17 mouse cellular contexts compared by ENCODE assay signal in the genomic region with DNA sequence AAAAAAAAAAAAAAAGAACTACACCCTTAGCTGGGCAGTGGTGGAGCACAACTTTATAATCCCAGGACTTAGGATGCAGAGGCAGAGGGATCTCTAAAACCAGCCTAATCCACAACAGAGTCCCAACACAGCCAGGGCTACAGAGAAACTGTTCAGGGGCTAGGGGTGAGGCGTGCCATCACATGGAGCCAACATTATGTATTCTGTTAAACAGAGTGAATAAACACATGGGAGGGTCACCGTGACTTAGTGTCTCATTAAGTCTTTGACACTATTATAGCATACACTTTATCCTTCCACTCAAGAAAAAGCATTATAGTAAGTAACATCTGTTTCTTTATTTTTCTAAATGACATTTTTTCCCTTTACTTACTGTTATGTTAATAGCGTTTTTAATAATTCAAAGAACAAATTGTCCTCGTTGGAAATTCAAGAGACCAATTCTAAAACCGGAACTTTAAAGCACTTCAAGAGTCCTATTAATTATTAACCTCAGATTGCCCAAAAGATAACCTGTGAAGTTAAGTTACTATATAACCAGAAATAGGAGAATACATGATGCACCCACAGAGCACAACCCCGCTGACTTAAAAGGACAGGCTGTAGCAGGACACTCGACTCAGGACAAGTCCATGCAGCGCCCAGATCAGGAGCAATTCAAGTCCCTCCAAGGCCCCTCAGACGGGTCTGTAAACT. TPM values are rescaled to one million over a fixed set of nuclear protein-coding genes. Genes with fewer than 3 reads are reported as not detected.
A peak's percentile ranks its signal among the peaks of the same experiment; 100 is the strongest.
DNase-seq lines count a peak whose midpoint lies in the region; ATAC-seq and TF ChIP-seq lines count a peak whose summit lies in the region.
"Had no signal": no experiment of that assay in that cellular context is flagged by ENCODE, and none has a peak within 500 bp of the region (broad histone marks: within the 10 kb centered on the region; RNA-seq: fewer than 3 reads in every experiment).

No protein-coding gene starts in this region.

- no peak for DNase-seq in intestine, embryonic 14.5 days (ENCODE audit: low spot score)
- DNase-seq in liver, embryonic 14.5 days (ENCODE audit: low read depth in 3 of 3, low spot score in 3 of 3): no peak
- DNase-seq in adrenal gland, postnatal 4 days (ENCODE audit: low spot score in 2 of 2): no peak
- DNase-seq in thymus, postnatal 10 days (ENCODE audit: low spot score in 2 of 2): no peak
- DNase-seq: adrenal gland, postnatal 25 days; cerebellum, adult 9-11 months; embryo, embryonic 11 days; heart, adult 11 months; thymus, adult 18-20 months had no signal

- no peak for TF ChIP-seq POLR2A in ES-Bruce4 (IDR thresholded peaks at IDR 0.05; ENCODE audit: insufficient read depth, low read length)

- peak; percentile 69; the same call in 1 of the 2 replicates for ATAC-seq in intestine, embryonic 14.5 days (replicated peaks; ENCODE audit: low FRiP score, low TSS enrichment, low read depth)
- ATAC-seq in kidney, embryonic 15.5 days (replicated peaks; ENCODE audit: low FRiP score): peak; percentile 67
- ATAC-seq in liver, embryonic 14.5 days (ENCODE audit: insufficient read depth): peak; percentile 64
- no peak for ATAC-seq in megakaryocyte progenitor cell, adult 5-6 weeks (replicated peaks; ENCODE audit: poor library complexity)
- ATAC-seq: CD4-positive, CD25-positive, alpha-beta regulatory T cell, adult 4 months; forebrain, embryonic 13.5 days had no signal

- no peak overlapping the region for H3K9ac ChIP-seq in ES-Bruce4 (ENCODE audit: low read depth, poor library complexity, severe bottlenecking)
- H3K9ac ChIP-seq in intestine, embryonic 14.5 days (ENCODE audit: low read length): no peak overlapping the region
- H3K9ac ChIP-seq in kidney, embryonic 15.5 days: no peak overlapping the region
- H3K9ac ChIP-seq in liver, embryonic 14.5 days (replicated peaks): no peak overlapping the region
- H3K9ac ChIP-seq: forebrain, embryonic 13.5 days; hindbrain, embryonic 13.5 days; limb, embryonic 13.5 days had no signal

- no peak overlapping the region for H3K4me3 ChIP-seq in ES-Bruce4 (ENCODE audit: low read depth, low read length)
- no peak overlapping the region for H3K4me3 ChIP-seq in intestine, embryonic 14.5 days (ENCODE audit: low read depth, low read length)
- H3K4me3 ChIP-seq in kidney, embryonic 15.5 days (replicated peaks): no peak overlapping the region
- no peak overlapping the region for H3K4me3 ChIP-seq in liver, embryonic 14.5 days (ENCODE audit: insufficient read depth in 1 of 2, low read depth in 2 of 2, low read length in 2 of 2)
- H3K4me3 ChIP-seq: forebrain, embryonic 13.5 days; hindbrain, embryonic 13.5 days; limb, embryonic 13.5 days; megakaryocyte, embryonic 14.5 days had no signal

- H3K27ac ChIP-seq in ES-Bruce4 (ENCODE audit: insufficient read depth, low read length): peak overlapping the region; percentile 5; the same call in 1 of the 2 replicates
- no peak overlapping the region for H3K27ac ChIP-seq in intestine, embryonic 14.5 days (ENCODE audit: low read depth)
- H3K27ac ChIP-seq in kidney, embryonic 15.5 days: peak overlapping the region; percentile 87
- no peak overlapping the region for H3K27ac ChIP-seq in liver, embryonic 14.5 days
- H3K27ac ChIP-seq: forebrain, embryonic 13.5 days; hindbrain, embryonic 13.5 days; limb, embryonic 13.5 days had no signal

- H3K4me1 ChIP-seq in ES-Bruce4 (ENCODE audit: control insufficient read depth, insufficient read depth, low read length): no peaks in the 10 kb centered on the region
- H3K4me1 ChIP-seq in intestine, embryonic 14.5 days (replicated peaks; ENCODE audit: control insufficient read depth, insufficient read depth, low read length): 0 out of 2 replicates have a peak, but pooled peaks cover 3% of the 10 kb centered on the region
- peaks cover 13% of the 10 kb centered on the region for H3K4me1 ChIP-seq in kidney, embryonic 15.5 days
- H3K4me1 ChIP-seq in liver, embryonic 14.5 days (replicated peaks; ENCODE audit: control insufficient read depth in 2 of 2, insufficient read depth in 2 of 2, low read length in 1 of 2): peaks cover 0 to 2% of the 10 kb centered on the region in 2 experiments; a peak in 1 of 4 replicates
- H3K4me1 ChIP-seq: forebrain, embryonic 13.5 days; hindbrain, embryonic 13.5 days; limb, embryonic 13.5 days; megakaryocyte, embryonic 14.5 days had no signal

- TF ChIP-seq CTCF in ES-Bruce4 (IDR thresholded peaks at IDR 0.05; ENCODE audit: low read depth, low read length): no peak
- TF ChIP-seq CTCF in liver, embryonic 14.5 days (IDR thresholded peaks at IDR 0.05; ENCODE audit: low read depth): no peak

- H3K4me2 ChIP-seq in intestine, embryonic 14.5 days (ENCODE audit: low read length): no peak overlapping the region
- peak overlapping the region; percentile 20; the same call in 1 of the 2 replicates for H3K4me2 ChIP-seq in kidney, embryonic 15.5 days
- H3K4me2 ChIP-seq in liver, embryonic 14.5 days (ENCODE audit: low read depth): no peak overlapping the region
- H3K4me2 ChIP-seq: forebrain, embryonic 13.5 days; hindbrain, embryonic 13.5 days; limb, embryonic 13.5 days had no signal

- no peak for TF ChIP-seq EP300 in ES-Bruce4 (IDR thresholded peaks at IDR 0.05; ENCODE audit: insufficient read depth, low read depth, low read length)
- no peak for TF ChIP-seq EP300 in liver, embryonic 14.5 days (IDR thresholded peaks at IDR 0.05; ENCODE audit: low read depth)

- no peaks in the 10 kb centered on the region for H3K27me3 ChIP-seq in ES-Bruce4 (ENCODE audit: control insufficient read depth, insufficient read depth, low read length, poor library complexity, severe bottlenecking)
- no peaks in the 10 kb centered on the region for H3K27me3 ChIP-seq in intestine, embryonic 14.5 days (replicated peaks; ENCODE audit: control insufficient read depth, insufficient read depth, low read length)
- no peaks in the 10 kb centered on the region for H3K27me3 ChIP-seq in kidney, embryonic 15.5 days
- H3K27me3 ChIP-seq in liver, embryonic 14.5 days (ENCODE audit: control insufficient read depth, insufficient read depth, low read length): no peaks in the 10 kb centered on the region
- H3K27me3 ChIP-seq: forebrain, embryonic 13.5 days; hindbrain, embryonic 13.5 days; limb, embryonic 13.5 days; megakaryocyte, embryonic 14.5 days had no signal

- peaks cover 93% of the 10 kb centered on the region for H3K36me3 ChIP-seq in ES-Bruce4 (ENCODE audit: control insufficient read depth, insufficient read depth, low read length, poor library complexity, severe bottlenecking)
- peaks cover 98% of the 10 kb centered on the region for H3K36me3 ChIP-seq in intestine, embryonic 14.5 days (ENCODE audit: control insufficient read depth, insufficient read depth, low read length)
- peaks cover 98% of the 10 kb centered on the region for H3K36me3 ChIP-seq in kidney, embryonic 15.5 days
- peaks cover 95% of the 10 kb centered on the region for H3K36me3 ChIP-seq in liver, embryonic 14.5 days (replicated peaks; ENCODE audit: control insufficient read depth, insufficient read depth, low read depth)

- H3K9me3 ChIP-seq in ES-Bruce4 (replicated peaks; ENCODE audit: control insufficient read depth, insufficient read depth, low read length, poor library complexity, severe bottlenecking): no peaks in the 10 kb centered on the region
- H3K9me3 ChIP-seq in intestine, embryonic 14.5 days (ENCODE audit: control insufficient read depth, low read length): no peaks in the 10 kb centered on the region
- no peaks in the 10 kb centered on the region for H3K9me3 ChIP-seq in kidney, embryonic 15.5 days (replicated peaks)
- no peaks in the 10 kb centered on the region for H3K9me3 ChIP-seq in liver, embryonic 14.5 days (ENCODE audit: control insufficient read depth, low read length)
- H3K9me3 ChIP-seq: forebrain, embryonic 13.5 days; hindbrain, embryonic 13.5 days; limb, embryonic 13.5 days; megakaryocyte, embryonic 14.5 days had no signal

- WGBS in intestine, embryonic 14.5 days: 72% methylated on average over 9 of the region's 9 CpGs
- 60% methylated on average over 9 of the region's 9 CpGs for WGBS in kidney, embryonic 15.5 days
- 82% methylated on average over 9 of the region's 9 CpGs for WGBS in liver, embryonic 14.5 days (ENCODE audit: insufficient replicate concordance)

RNA-seq across cellular contexts. Expression of a gene that starts 17.6 kb away (rescaled TPM):
- polyA plus RNA-seq in ES-Bruce4 (2011; ENCODE audit: insufficient read depth, insufficient read length, low read depth, missing spikeins): 410 and 411 TPM in 2 replicates
- polyA plus RNA-seq in intestine, embryonic 14.5 days (2014; fragmentation: Nextera tagmentation; extraction: Ambion mirVana): 201 and 215 TPM in 2 replicates
- 257 and 267 TPM in 2 replicates for polyA plus RNA-seq in kidney, embryonic 15.5 days (2015; fragmentation: Nextera tagmentation; extraction: Ambion mirVana)
- 26.7 and 43.6 TPM in 2 replicates for polyA plus RNA-seq in liver, embryonic 14.5 days (2012; rRNA removed)
- polyA plus RNA-seq in liver, embryonic 14.5 days (2014; fragmentation: Nextera tagmentation; extraction: Ambion mirVana): 94.8 and 99.4 TPM in 2 replicates
- 100 to 1,000 TPM; 197 to 232 TPM for total RNA-seq in adrenal gland, postnatal 4 days (2021)
- total RNA-seq in megakaryocyte progenitor cell, adult 5-6 weeks (2015): 204 and 218 TPM in 2 replicates
- total RNA-seq in megakaryocyte progenitor cell, adult 5-6 weeks (2017): 112 and 141 TPM in 2 replicates

Comparison
In these comparisons a context has a peak if more than half of its experiments do, and no peak if none do; other contexts are left out.
1. H3K27ac ChIP-seq: peak in ES-Bruce4 (single experiment) and kidney, embryonic 15.5 days (single experiment); none in intestine, embryonic 14.5 days (single experiment) and liver, embryonic 14.5 days (single experiment).